Mouse (Mus musculus) layer of hippocampus, postnatal 10 days (tissue): ENCODE data around the gene Sbf2. TPM values are rescaled to one million over a fixed set of nuclear protein-coding genes. Genes with fewer than 3 reads are reported as not detected.

Experiments used
- total RNA-seq, 2 experiments: library from RNA; stranded (reverse); gene quantifications; 2 replicates each; pipeline ENCODE4 v1.2.3; 2021

The Sbf2 gene
- total RNA-seq, 2 experiments from 2014 or later: 82.9 to 86.0 TPM

Other genes starting within 250 kb of the Sbf2 start
- 1 to 10 TPM; 1.6 to 1.7 TPM for gene Adm, start 12.7 kb upstream of the Sbf2 start, total RNA-seq
- 10 to 100 TPM; 25.7 to 27.0 TPM for gene Ampd3, start 153.3 kb upstream of the Sbf2 start, total RNA-seq
- gene Rnf141, start 229.5 kb upstream of the Sbf2 start, total RNA-seq: 10 to 100 TPM; 84.3 to 87.3 TPM
- gene Lyve1, start 248.3 kb upstream of the Sbf2 start, total RNA-seq: 1 to 10 TPM; 1.8 to 2.8 TPM